Mouse (Mus musculus): Measurements from ENCODE around the gene Cldn19. TPM values are rescaled to one million over a fixed set of nuclear protein-coding genes. Genes with fewer than 3 reads are reported as not detected.
A peak's percentile ranks its signal among the peaks of the same experiment; 100 is the strongest.

Cldn19 gene
- under 1 TPM; 0.15 to 0.24 TPM for total RNA-seq (2021)
- long read RNA-seq, experiment 1, result 0 reads
- long read RNA-seq, experiment 2, result 0 reads

GRCm38 (mm10) chr4:119255351-119255750 lies at the start of gene Cldn19:
TSS of gene Cldn19 (plus strand) at chr4:119255414.
- intact Hi-C loops (cut with DNase I), result no loop called here
- DNase-seq (ENCODE audit: low spot score in 2 of 2), result no peak

- DNase-seq (ENCODE audit: low spot score in 2 of 2), result no peak
- intact Hi-C loops (cut with DNase I), result no loop called here
Observed at GRCm38 (mm10) chr4:119216667-119217066, 38.5 kb upstream of the Cldn19 start.

GRCm38 (mm10) chr4:119218169-119218568 lies 37.0 kb upstream of the Cldn19 start, which contains the start of gene Tmem269:
TSS of gene Tmem269 (minus strand) at chr4:119218217.
- intact Hi-C loops (cut with DNase I), result no loop called here
- DNase-seq (ENCODE audit: low spot score in 2 of 2), result no peak

GRCm38 (mm10) chr4:119223696-119224095 lies 31.5 kb upstream of the Cldn19 start:
- intact Hi-C loops (cut with DNase I), result no loop called here
- DNase-seq (ENCODE audit: low spot score in 2 of 2), result peak; percentile 28 to 68

GRCm38 (mm10) chr4:119224534-119224933 lies 30.7 kb upstream of the Cldn19 start:
- intact Hi-C loops (cut with DNase I), result no loop called here

GRCm38 (mm10) chr4:119225719-119226118 lies 29.5 kb upstream of the Cldn19 start:
- intact Hi-C loops (cut with DNase I), result no loop called here
- DNase-seq (ENCODE audit: low spot score in 2 of 2), result no peak

More at GRCm38 (mm10) chr4:119224534-119224933, 30.7 kb upstream of the Cldn19 start:
- no peak for DNase-seq (ENCODE audit: low spot score in 2 of 2)

GRCm38 (mm10) chr4:119226751-119227150 lies 28.5 kb upstream of the Cldn19 start:
- intact Hi-C loops (cut with DNase I), result no loop called here
- DNase-seq (ENCODE audit: low spot score in 2 of 2), result no peak

- intact Hi-C loops (cut with DNase I), result loop anchor here (10.0 kb wide), 1 partner anchor 302 kb away; the partner anchor contains the start of genes Foxj3 and Frg2f1
- DNase-seq (ENCODE audit: low spot score in 2 of 2), result peak; percentile 99
Observed at GRCm38 (mm10) chr4:119232410-119233255, 22.6 kb upstream of the Cldn19 start, which contains the start of the genes AU022252 and P3h1. TSS of gene AU022252 (minus strand) at chr4:119232712. TSS of gene P3h1 (plus strand) at chr4:119232915.

- DNase-seq (ENCODE audit: low spot score in 2 of 2), result peak; percentile 33 to 68
- intact Hi-C loops (cut with DNase I), result loop anchor here (10.0 kb wide), 1 partner anchor 301 kb away; the partner anchor contains the start of genes Foxj3 and Frg2f1
Observed at GRCm38 (mm10) chr4:119233256-119233901, 21.8 kb upstream of the Cldn19 start.

GRCm38 (mm10) chr4:119234348-119234747 lies 20.9 kb upstream of the Cldn19 start:
- intact Hi-C loops (cut with DNase I), result loop anchor here (10.0 kb wide), 1 partner anchor 300 kb away; the partner anchor contains the start of genes Foxj3 and Frg2f1
- no peak for DNase-seq (ENCODE audit: low spot score in 2 of 2)

- no peak for DNase-seq (ENCODE audit: low spot score in 2 of 2)
- intact Hi-C loops (cut with DNase I), result loop anchor here (10.0 kb wide), 1 partner anchor 296 kb away; the partner anchor contains the start of genes Foxj3 and Frg2f1
Observed at GRCm38 (mm10) chr4:119238661-119239060, 16.6 kb upstream of the Cldn19 start.

GRCm38 (mm10) chr4:119239181-119239682 lies 16.0 kb upstream of the Cldn19 start:
- peak; percentile 54 to 73 for DNase-seq (ENCODE audit: low spot score in 2 of 2)
- intact Hi-C loops (cut with DNase I), result loop anchor here (10.0 kb wide), 1 partner anchor 296 kb away; the partner anchor contains the start of genes Foxj3 and Frg2f1

- intact Hi-C loops (cut with DNase I), result loop anchor here (10.0 kb wide), 1 partner anchor 423 kb away; no protein-coding TSS in a partner anchor
- DNase-seq (ENCODE audit: low spot score in 2 of 2), result peak; percentile 68 to 79
Observed at GRCm38 (mm10) chr4:119241664-119242063, 13.6 kb upstream of the Cldn19 start.

- intact Hi-C loops (cut with DNase I), result loop anchor here (10.0 kb wide), 1 partner anchor 422 kb away; no protein-coding TSS in a partner anchor
- no peak for DNase-seq (ENCODE audit: low spot score in 2 of 2)
Observed at GRCm38 (mm10) chr4:119242571-119242970, 12.6 kb upstream of the Cldn19 start.

GRCm38 (mm10) chr4:119244468-119245240 lies 10.6 kb upstream of the Cldn19 start:
- intact Hi-C loops (cut with DNase I), result loop anchor here (10.0 kb wide), 1 partner anchor 420 kb away; no protein-coding TSS in a partner anchor
- peak; percentile 58 to 83 for DNase-seq (ENCODE audit: low spot score in 2 of 2)

- DNase-seq (ENCODE audit: low spot score in 2 of 2), result peak; percentile 63 to 82
- intact Hi-C loops (cut with DNase I), result loop anchor here (10.0 kb wide), 1 partner anchor 419 kb away; no protein-coding TSS in a partner anchor
Observed at GRCm38 (mm10) chr4:119245556-119245955, 9.7 kb upstream of the Cldn19 start.

- no peak for DNase-seq (ENCODE audit: low spot score in 2 of 2)
- intact Hi-C loops (cut with DNase I), result loop anchor here (10.0 kb wide), 1 partner anchor 419 kb away; no protein-coding TSS in a partner anchor
Observed at GRCm38 (mm10) chr4:119245961-119246360, 9.3 kb upstream of the Cldn19 start.

- intact Hi-C loops (cut with DNase I), result loop anchor here (10.0 kb wide), 1 partner anchor 418 kb away; no protein-coding TSS in a partner anchor
- no peak for DNase-seq (ENCODE audit: low spot score in 2 of 2)
Observed at GRCm38 (mm10) chr4:119246688-119247225, 8.5 kb upstream of the Cldn19 start.

All from left cerebral cortex, postnatal 14 days (tissue).